Mouse (Mus musculus): ENCODE data around the gene Kcnj11. TPM values are rescaled to one million over a fixed set of nuclear protein-coding genes. Genes with fewer than 3 reads are reported as not detected.
A peak's percentile ranks its signal among the peaks of the same experiment; 100 is the strongest.

The Kcnj11 gene
- polyA plus RNA-seq (2015; fragmentation: Nextera tagmentation; extraction: Ambion mirVana): 0.13 TPM in 1 of 2 replicates, not detected in the other

GRCm38 (mm10) chr7:46100563-46100962, at the start of gene Kcnj11:
Gene Kcnj11, minus strand, starts transcription at chr7:46100764.
- DNase-seq: peak; percentile 63
- no peaks in the 10 kb centered on the region for H3K36me3 ChIP-seq
- WGBS (ENCODE audit: insufficient replicate concordance): under 1% methylated on average over 34 of the region's 34 CpGs
- peak within 1 kb of the TSS; percentile 66 for H3K4me2 ChIP-seq
- no peak within 1 kb of the TSS for H3K9ac ChIP-seq
- peaks cover 6% of the 10 kb centered on the region; the same call in 1 of the 2 replicates for H3K4me1 ChIP-seq (replicated peaks)
- peak within 1 kb of the TSS; percentile 44 for H3K4me3 ChIP-seq (replicated peaks)
- H3K27ac ChIP-seq: no peak within 1 kb of the TSS
- peaks cover 33% of the 10 kb centered on the region for H3K27me3 ChIP-seq
- peak; percentile 64 for ATAC-seq (ENCODE audit: low read depth)
- H3K9me3 ChIP-seq (replicated peaks): no peaks in the 10 kb centered on the region

- Histone ChIP-seq H3K4me3 (replicated peaks) (no peak overlapping the region), H3K4me2 (no peak overlapping the region), H3K9me3 (replicated peaks) (no peaks in the 10 kb centered on the region), H3K9ac (no peak overlapping the region), H3K36me3 (no peaks in the 10 kb centered on the region), H3K27ac (no peak overlapping the region), H3K27me3 (no peaks in the 10 kb centered on the region), H3K4me1 (replicated peaks) (no peaks in the 10 kb centered on the region)
- 51% methylated on average over 7 of the region's 7 CpGs for WGBS (ENCODE audit: insufficient replicate concordance)
- no peak for DNase-seq
- no peak for ATAC-seq (ENCODE audit: low read depth)
These were observed 46.9 kb upstream of the Kcnj11 start for GRCm38 (mm10) chr7:46147417-46147816.

GRCm38 (mm10) chr7:46146675-46147308, 46.2 kb upstream of the Kcnj11 start:
- DNase-seq: no peak
- H3K4me1 ChIP-seq (replicated peaks): no peaks in the 10 kb centered on the region
- no peak overlapping the region for H3K27ac ChIP-seq
- H3K4me2 ChIP-seq: no peak overlapping the region
- no peak overlapping the region for H3K4me3 ChIP-seq (replicated peaks)
- H3K27me3 ChIP-seq: no peaks in the 10 kb centered on the region
- H3K9ac ChIP-seq: no peak overlapping the region
- no peaks in the 10 kb centered on the region for H3K9me3 ChIP-seq (replicated peaks)
- 63% methylated on average over 7 of the region's 7 CpGs for WGBS (ENCODE audit: insufficient replicate concordance)
- no peaks in the 10 kb centered on the region for H3K36me3 ChIP-seq
- no peak for ATAC-seq (ENCODE audit: low read depth)

GRCm38 (mm10) chr7:46144061-46144460, 43.5 kb upstream of the Kcnj11 start:
- ATAC-seq (ENCODE audit: low read depth): no peak
- Histone ChIP-seq H3K36me3 (no peaks in the 10 kb centered on the region), H3K4me3 (replicated peaks) (no peak overlapping the region), H3K4me1 (replicated peaks) (no peaks in the 10 kb centered on the region), H3K27ac (no peak overlapping the region), H3K4me2 (no peak overlapping the region), H3K9me3 (replicated peaks) (no peaks in the 10 kb centered on the region), H3K9ac (no peak overlapping the region), H3K27me3 (no peaks in the 10 kb centered on the region)
- WGBS (ENCODE audit: insufficient replicate concordance): 78% methylated on average over 8 of the region's 8 CpGs
- DNase-seq: no peak

- H3K27me3 ChIP-seq: 0 out of 2 replicates have a peak, but pooled peaks cover 5% of the 10 kb centered on the region
- no peak overlapping the region for H3K27ac ChIP-seq
- no peak overlapping the region for H3K9ac ChIP-seq
- 40% methylated on average over 7 of the region's 7 CpGs for WGBS (ENCODE audit: insufficient replicate concordance)
- no peak for DNase-seq
- H3K36me3 ChIP-seq: no peaks in the 10 kb centered on the region
- H3K4me3 ChIP-seq (replicated peaks): no peak overlapping the region
- no peak overlapping the region for H3K4me2 ChIP-seq
- no peak for ATAC-seq (ENCODE audit: low read depth)
- no peaks in the 10 kb centered on the region for H3K9me3 ChIP-seq (replicated peaks)
- H3K4me1 ChIP-seq (replicated peaks): no peaks in the 10 kb centered on the region
These were observed 37.9 kb upstream of the Kcnj11 start for GRCm38 (mm10) chr7:46138329-46138930.

GRCm38 (mm10) chr7:46133858-46134257, 33.3 kb upstream of the Kcnj11 start:
- H3K4me3 ChIP-seq (replicated peaks): no peak overlapping the region
- ATAC-seq (ENCODE audit: low read depth) (no peak), DNase-seq (no peak)
- H3K4me1 ChIP-seq (replicated peaks): no peaks in the 10 kb centered on the region; the same call in 1 of the 2 replicates
- no peak overlapping the region for H3K4me2 ChIP-seq
- H3K27me3 ChIP-seq: 0 out of 2 replicates have a peak, but pooled peaks cover 9% of the 10 kb centered on the region
- WGBS (ENCODE audit: insufficient replicate concordance): 16% methylated on average over 7 of the region's 7 CpGs
- no peak overlapping the region for H3K27ac ChIP-seq
- no peaks in the 10 kb centered on the region for H3K9me3 ChIP-seq (replicated peaks)
- H3K9ac ChIP-seq: no peak overlapping the region
- no peaks in the 10 kb centered on the region for H3K36me3 ChIP-seq

- Histone ChIP-seq H3K27me3 (0 out of 2 replicates have a peak, but pooled peaks cover 9% of the 10 kb centered on the region), H3K9me3 (replicated peaks) (no peaks in the 10 kb centered on the region), H3K27ac (no peak overlapping the region), H3K36me3 (no peaks in the 10 kb centered on the region), H3K4me3 (replicated peaks) (no peak overlapping the region), H3K4me1 (replicated peaks) (no peaks in the 10 kb centered on the region; the same call in 1 of the 2 replicates), H3K9ac (no peak overlapping the region), H3K4me2 (no peak overlapping the region)
- ATAC-seq (ENCODE audit: low read depth): no peak
- 67% methylated on average over 12 of the region's 12 CpGs for WGBS (ENCODE audit: insufficient replicate concordance)
- DNase-seq: no peak
These were observed 31.7 kb upstream of the Kcnj11 start for GRCm38 (mm10) chr7:46132229-46132628.

GRCm38 (mm10) chr7:46131806-46132205, 31.2 kb upstream of the Kcnj11 start:
- no peaks in the 10 kb centered on the region for H3K36me3 ChIP-seq
- no peaks in the 10 kb centered on the region; the same call in 1 of the 2 replicates for H3K4me1 ChIP-seq (replicated peaks)
- no peak for DNase-seq
- H3K9ac ChIP-seq: no peak overlapping the region
- WGBS (ENCODE audit: insufficient replicate concordance): 66% methylated on average over 8 of the region's 8 CpGs
- no peak overlapping the region for H3K4me2 ChIP-seq
- H3K27ac ChIP-seq: no peak overlapping the region
- H3K4me3 ChIP-seq (replicated peaks): no peak overlapping the region
- no peak for ATAC-seq (ENCODE audit: low read depth)
- no peaks in the 10 kb centered on the region for H3K9me3 ChIP-seq (replicated peaks)
- 0 out of 2 replicates have a peak, but pooled peaks cover 9% of the 10 kb centered on the region for H3K27me3 ChIP-seq

GRCm38 (mm10) chr7:46131266-46131665, 30.7 kb upstream of the Kcnj11 start:
- no peak overlapping the region for H3K27ac ChIP-seq
- no peak overlapping the region for H3K4me3 ChIP-seq (replicated peaks)
- H3K27me3 ChIP-seq: 0 out of 2 replicates have a peak, but pooled peaks cover 9% of the 10 kb centered on the region
- no peaks in the 10 kb centered on the region; the same call in 1 of the 2 replicates for H3K4me1 ChIP-seq (replicated peaks)
- 36% methylated on average over 3 of the region's 3 CpGs for WGBS (ENCODE audit: insufficient replicate concordance)
- H3K36me3 ChIP-seq: no peaks in the 10 kb centered on the region
- no peak overlapping the region for H3K4me2 ChIP-seq
- DNase-seq (no peak), ATAC-seq (ENCODE audit: low read depth) (no peak)
- no peak overlapping the region for H3K9ac ChIP-seq
- no peaks in the 10 kb centered on the region for H3K9me3 ChIP-seq (replicated peaks)

GRCm38 (mm10) chr7:46130723-46131122, 30.2 kb upstream of the Kcnj11 start:
- WGBS (ENCODE audit: insufficient replicate concordance): 33% methylated on average over 7 of the region's 7 CpGs
- Histone ChIP-seq H3K9ac (no peak overlapping the region), H3K4me3 (replicated peaks) (no peak overlapping the region), H3K4me2 (no peak overlapping the region), H3K27me3 (0 out of 2 replicates have a peak, but pooled peaks cover 9% of the 10 kb centered on the region), H3K27ac (no peak overlapping the region), H3K36me3 (no peaks in the 10 kb centered on the region), H3K9me3 (replicated peaks) (no peaks in the 10 kb centered on the region), H3K4me1 (replicated peaks) (no peaks in the 10 kb centered on the region; the same call in 1 of the 2 replicates)
- ATAC-seq (ENCODE audit: low read depth) (no peak), DNase-seq (no peak)

- DNase-seq: no peak
- Histone ChIP-seq H3K27me3 (0 out of 2 replicates have a peak, but pooled peaks cover 9% of the 10 kb centered on the region), H3K4me3 (replicated peaks) (no peak overlapping the region), H3K4me1 (replicated peaks) (no peaks in the 10 kb centered on the region; the same call in 1 of the 2 replicates), H3K36me3 (no peaks in the 10 kb centered on the region), H3K9me3 (replicated peaks) (no peaks in the 10 kb centered on the region), H3K9ac (no peak overlapping the region), H3K27ac (no peak overlapping the region), H3K4me2 (no peak overlapping the region)
- WGBS (ENCODE audit: insufficient replicate concordance): 44% methylated on average over 7 of the region's 7 CpGs
- peak; percentile 63 for ATAC-seq (ENCODE audit: low read depth)
These were observed 29.1 kb upstream of the Kcnj11 start for GRCm38 (mm10) chr7:46129463-46130179.

Measured in liver, embryonic 13.5 days (tissue).